Mouse (Mus musculus) bone marrow macrophage, adult 2 months (primary cell): Measurements from ENCODE around the gene Fryl. TPM values are rescaled to one million over a fixed set of nuclear protein-coding genes. Genes with fewer than 3 reads are reported as not detected.

Source experiments
- H3K27ac ChIP-seq: 2 replicates; pipeline ENCODE4 v1.5.1; 2012; ENCODE audit warnings: low read depth, low read length; ENCODE audit not compliant: insufficient read depth
- H3K4me1 ChIP-seq: 2 replicates; pipeline ENCODE4 v1.6.1; 2012; ENCODE audit warnings: low read length; ENCODE audit not compliant: control insufficient read depth, insufficient read depth
- H3K4me3 ChIP-seq: 2 replicates; pipeline ENCODE4 v1.5.1; 2012; ENCODE audit warnings: mild to moderate bottlenecking, low read length, moderate library complexity; ENCODE audit not compliant: insufficient read depth
- CTCF ChIP-seq: IDR thresholded peaks from 2 replicates; pipeline ENCODE4 v1.5.1; 2012; ENCODE audit warnings: low read depth, mild to moderate bottlenecking, low read length, moderate library complexity
- POLR2A ChIP-seq: IDR thresholded peaks from 2 replicates; pipeline ENCODE4 v1.6.1; 2012; ENCODE audit warnings: mild to moderate bottlenecking, low read depth, low read length, borderline replicate concordance
- polyA plus RNA-seq: library from polyadenylated mRNA; stranded (reverse); fragments of >200 nt; gene quantifications from 2 replicates; pipeline ENCODE4 v1.2.4, GENCODE M21; 2012; ENCODE audit not compliant: missing spikeins, insufficient read depth, insufficient read length

Fryl gene
- polyA plus RNA-seq, 1 experiment = 47.9 TPM

- Histone ChIP-seq H3K4me3 (no peak overlapping the region), H3K4me1 (peaks cover 2% of the 10 kb centered on the region; the same call in 1 of the 2 replicates), H3K27ac (no peak overlapping the region)
- no peak for TF ChIP-seq CTCF
- TF ChIP-seq POLR2A = no peak
Observed at GRCm38 (mm10) chr5:73228291-73229049, 27.9 kb downstream of the Fryl start.

DNA sequence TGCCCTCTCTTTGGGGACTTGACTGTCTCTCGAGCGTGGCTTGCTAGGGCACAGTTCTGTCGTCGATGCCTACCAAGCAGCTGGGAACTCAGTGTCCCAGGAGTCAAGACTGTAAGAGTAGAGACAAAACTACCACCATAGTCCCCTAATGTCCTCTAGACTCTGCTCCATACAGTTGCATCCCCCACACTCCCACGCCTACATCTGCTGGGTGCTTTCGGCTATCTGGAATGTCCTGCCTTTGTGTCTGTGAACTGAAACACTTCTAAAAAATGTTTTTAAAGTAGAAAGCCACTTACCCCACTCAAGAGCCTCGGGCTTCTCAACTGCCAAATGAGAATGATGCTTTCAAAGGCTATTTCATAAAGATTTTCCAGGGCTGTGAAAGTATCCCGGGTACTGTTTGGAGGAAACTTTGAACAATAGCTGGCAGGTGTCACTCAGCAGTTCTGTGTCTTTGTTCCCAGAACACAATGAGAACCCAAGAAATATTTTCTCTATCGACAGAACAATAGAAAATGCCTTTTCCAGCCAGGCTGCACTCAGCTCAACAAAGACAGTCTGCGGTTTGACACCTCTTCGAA lies 28.8 kb downstream of the Fryl start:
- no peak overlapping the region for H3K4me3 ChIP-seq
- H3K4me1 ChIP-seq = peaks cover 2% of the 10 kb centered on the region; the same call in 1 of the 2 replicates
- no peak overlapping the region for H3K27ac ChIP-seq
- TF ChIP-seq POLR2A (no peak), CTCF (no peak)

- TF ChIP-seq CTCF (no peak), POLR2A (no peak)
- H3K4me3 ChIP-seq = no peak overlapping the region
- no peaks in the 10 kb centered on the region for H3K4me1 ChIP-seq
- no peak overlapping the region for H3K27ac ChIP-seq
Observed at GRCm38 (mm10) chr5:73223065-73223464, 33.4 kb downstream of the Fryl start.

- Histone ChIP-seq H3K4me3 (no peak overlapping the region), H3K27ac (no peak overlapping the region), H3K4me1 (no peaks in the 10 kb centered on the region)
- no peak for TF ChIP-seq CTCF
- TF ChIP-seq POLR2A = no peak
Observed at GRCm38 (mm10) chr5:73222397-73222796, 34.0 kb downstream of the Fryl start.

DNA sequence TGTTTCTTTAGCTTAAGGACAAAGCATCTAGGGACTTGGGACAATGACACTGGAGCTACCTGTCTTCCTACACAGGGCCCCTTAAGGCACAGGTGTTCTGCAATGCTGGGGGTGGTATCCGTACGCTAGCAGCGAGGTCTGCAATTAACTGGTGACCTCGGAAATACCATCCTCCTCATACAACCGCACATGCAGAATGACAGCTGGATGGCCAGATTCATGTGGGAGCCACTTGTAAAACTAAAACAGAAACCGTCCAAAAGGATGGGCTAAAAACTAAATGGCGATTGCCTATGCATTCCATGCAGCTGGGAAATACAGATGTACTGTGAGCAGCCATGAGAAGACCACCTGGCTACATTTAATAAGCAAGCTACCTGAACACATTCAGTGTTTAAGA lies 34.6 kb downstream of the Fryl start:
- Histone ChIP-seq H3K4me3 (no peak overlapping the region), H3K27ac (no peak overlapping the region), H3K4me1 (no peaks in the 10 kb centered on the region)
- TF ChIP-seq POLR2A (no peak), CTCF (no peak)

DNA sequence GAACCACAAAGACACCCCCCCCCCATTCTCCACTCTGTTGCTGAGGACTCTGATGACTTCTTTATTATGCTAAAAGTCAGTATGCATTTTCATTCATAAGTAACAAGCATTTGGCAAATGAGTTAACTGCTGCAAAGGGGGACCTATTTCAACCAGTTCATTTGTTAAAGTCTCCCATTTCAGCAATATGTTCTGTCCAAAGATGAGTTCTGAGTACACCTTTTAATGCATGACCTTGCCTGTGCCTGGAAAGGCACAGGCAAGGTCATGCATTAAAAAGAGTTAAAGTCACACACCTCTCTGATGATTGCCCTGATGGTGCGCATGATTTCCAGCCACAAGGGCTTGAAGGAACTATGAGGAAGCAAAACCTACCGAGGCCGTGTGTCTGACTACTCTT lies 36.7 kb downstream of the Fryl start:
- no peak overlapping the region for H3K27ac ChIP-seq
- no peak overlapping the region for H3K4me3 ChIP-seq
- no peaks in the 10 kb centered on the region for H3K4me1 ChIP-seq
- TF ChIP-seq POLR2A (no peak), CTCF (no peak)

DNA sequence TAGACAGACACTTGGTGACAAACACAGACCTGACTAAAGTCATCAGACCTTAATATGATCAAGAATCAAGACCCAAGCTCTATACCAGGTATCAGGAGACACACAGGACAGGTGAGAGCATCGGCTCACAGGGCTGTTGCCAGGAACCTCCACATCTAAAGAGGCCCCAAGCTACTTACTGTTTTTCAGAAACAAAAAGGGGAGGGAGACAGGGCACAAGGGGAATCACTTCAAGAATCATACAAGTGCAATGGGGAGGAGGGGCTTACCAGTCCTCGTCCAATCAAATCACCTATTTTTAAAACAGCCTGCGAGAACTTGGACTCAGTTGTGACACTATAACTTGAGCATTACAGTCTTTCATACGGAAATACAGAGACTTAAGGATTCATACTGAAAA lies 38.4 kb downstream of the Fryl start:
- no peak overlapping the region for H3K27ac ChIP-seq
- H3K4me3 ChIP-seq = no peak overlapping the region
- no peak for TF ChIP-seq CTCF
- TF ChIP-seq POLR2A = no peak
- no peaks in the 10 kb centered on the region for H3K4me1 ChIP-seq

DNA sequence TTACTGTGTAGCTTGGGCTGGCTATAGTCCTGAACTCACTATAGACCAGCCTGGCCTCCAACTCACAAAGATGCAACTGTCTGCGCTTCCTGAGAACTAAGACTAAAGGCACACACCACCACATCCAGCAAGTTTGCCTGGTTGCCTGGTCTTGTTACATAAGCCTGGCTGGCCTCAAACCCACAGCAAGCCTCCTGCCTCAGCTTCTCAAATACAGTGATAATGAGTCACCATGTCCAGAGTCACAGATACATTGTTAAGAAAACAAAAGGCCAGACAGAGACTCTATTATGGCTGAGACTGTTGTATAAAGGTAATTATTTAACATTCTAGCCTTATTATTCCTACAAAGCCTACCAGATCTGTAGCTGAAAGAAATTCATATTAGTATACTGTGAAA lies 39.3 kb downstream of the Fryl start:
- no peak for TF ChIP-seq CTCF
- TF ChIP-seq POLR2A = no peak
- no peaks in the 10 kb centered on the region for H3K4me1 ChIP-seq

DNA sequence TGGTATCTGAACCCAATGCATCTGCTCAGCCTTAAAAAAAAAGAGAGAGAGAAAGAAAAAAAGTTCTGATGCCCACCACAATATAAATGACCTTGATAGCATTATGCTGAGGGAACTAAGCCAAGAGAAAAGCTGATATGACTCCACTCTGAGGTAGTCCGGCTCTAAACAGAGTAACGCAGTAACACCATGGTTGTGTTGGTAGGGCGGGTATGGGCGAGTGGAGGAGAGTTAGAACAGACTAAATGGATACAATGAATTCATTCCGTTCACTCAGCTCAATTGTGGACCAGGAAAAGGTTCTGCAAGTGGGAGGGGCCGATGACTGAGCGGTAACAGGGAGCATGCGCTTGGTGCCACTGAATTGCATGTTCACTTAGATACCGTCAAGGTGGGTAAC lies 40.4 kb downstream of the Fryl start:
- TF ChIP-seq POLR2A (no peak), CTCF (no peak)
- H3K4me1 ChIP-seq = no peaks in the 10 kb centered on the region
- H3K4me3 ChIP-seq = no peak overlapping the region
- no peak overlapping the region for H3K27ac ChIP-seq

More for the DNA sequence above, 39.3 kb downstream of the Fryl start:
- H3K27ac ChIP-seq = no peak overlapping the region
- no peak overlapping the region for H3K4me3 ChIP-seq

DNA sequence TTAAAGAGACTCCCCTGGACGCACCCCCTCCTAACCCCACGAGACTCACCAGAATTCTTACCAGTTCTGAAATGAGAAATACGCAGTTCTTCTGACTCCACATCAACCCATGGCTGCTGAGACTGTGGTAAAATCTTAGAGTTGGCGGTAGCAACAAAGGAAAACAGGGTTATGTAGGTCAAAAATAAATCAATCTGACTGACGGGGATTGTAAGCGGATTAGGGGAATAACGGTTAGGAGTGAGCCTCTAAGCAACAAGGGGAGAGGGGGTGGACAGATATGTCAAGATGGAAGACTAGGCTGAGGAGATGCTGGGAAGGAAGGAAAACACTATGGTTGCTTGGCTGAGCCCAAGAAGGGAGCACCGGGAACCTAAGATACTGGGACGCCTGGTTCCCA lies 44.0 kb downstream of the Fryl start:
- H3K4me3 ChIP-seq = no peak overlapping the region
- no peak for TF ChIP-seq POLR2A
- TF ChIP-seq CTCF = no peak
- H3K4me1 ChIP-seq = no peaks in the 10 kb centered on the region
- no peak overlapping the region for H3K27ac ChIP-seq
